Mouse (Mus musculus): ENCODE data around the gene Hoxd9. TPM values are rescaled to one million over a fixed set of nuclear protein-coding genes. Genes with fewer than 3 reads are reported as not detected.

Gene Hoxd9
- total RNA-seq, 2 experiments from 2014 or later = 3.5 to 4.3 TPM

GRCm38 (mm10) chr2:74667842-74668357 is 29.6 kb upstream of the Hoxd9 start, which contains the start of gene Hoxd13:
Hoxd13 (plus strand) TSS chr2:74668310.
- DNase-seq (ENCODE audit: low spot score in 2 of 2) = no peak

DNA sequence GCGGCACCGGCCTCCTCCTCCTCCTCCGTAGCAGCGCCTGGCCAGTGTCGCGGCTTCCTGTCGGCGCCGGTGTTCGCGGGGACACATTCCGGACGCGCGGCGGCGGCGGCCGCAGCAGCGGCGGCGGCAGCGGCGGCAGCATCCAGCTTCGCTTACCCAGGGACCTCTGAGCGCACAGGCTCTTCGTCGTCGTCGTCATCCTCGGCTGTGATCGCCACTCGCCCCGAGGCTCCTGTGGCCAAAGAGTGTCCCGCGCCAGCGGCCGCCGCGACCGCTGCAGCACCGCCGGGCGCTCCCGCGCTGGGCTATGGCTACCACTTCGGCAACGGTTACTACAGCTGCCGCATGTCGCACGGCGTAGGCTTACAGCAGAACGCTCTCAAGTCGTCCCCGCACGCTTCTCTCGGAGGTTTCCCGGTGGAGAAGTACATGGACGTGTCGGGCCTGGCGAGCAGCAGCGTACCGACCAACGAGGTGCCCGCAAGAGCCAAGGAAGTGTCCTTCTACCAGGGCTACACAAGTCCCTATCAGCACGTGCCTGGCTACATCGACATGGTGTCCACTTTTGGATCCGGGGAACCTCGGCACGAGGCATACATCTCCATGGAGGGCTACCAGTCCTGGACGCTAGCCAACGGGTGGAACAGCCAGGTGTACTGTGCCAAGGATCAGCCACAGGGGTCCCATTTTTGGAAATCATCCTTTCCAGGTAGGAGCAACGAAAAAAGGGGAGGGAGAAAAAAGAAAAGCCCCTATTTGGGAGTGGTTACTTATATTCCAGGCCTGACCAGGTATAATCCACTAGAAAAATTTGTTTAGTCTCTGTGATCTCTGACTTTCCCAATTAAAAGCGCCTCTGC is 28.9 kb upstream of the Hoxd9 start:
- DNase-seq (ENCODE audit: low spot score in 2 of 2) = no peak

GRCm38 (mm10) chr2:74669230-74669578 is 28.3 kb upstream of the Hoxd9 start:
- no peak for DNase-seq (ENCODE audit: low spot score in 2 of 2)

- no peak for DNase-seq (ENCODE audit: low spot score in 2 of 2)
Measured at GRCm38 (mm10) chr2:74669650-74670235, 27.8 kb upstream of the Hoxd9 start.

- DNase-seq (ENCODE audit: low spot score in 2 of 2) = no peak
Measured at GRCm38 (mm10) chr2:74670632-74671188, 26.8 kb upstream of the Hoxd9 start.

GRCm38 (mm10) chr2:74671847-74672246 is 25.7 kb upstream of the Hoxd9 start:
- DNase-seq (ENCODE audit: low spot score in 2 of 2) = no peak

DNA sequence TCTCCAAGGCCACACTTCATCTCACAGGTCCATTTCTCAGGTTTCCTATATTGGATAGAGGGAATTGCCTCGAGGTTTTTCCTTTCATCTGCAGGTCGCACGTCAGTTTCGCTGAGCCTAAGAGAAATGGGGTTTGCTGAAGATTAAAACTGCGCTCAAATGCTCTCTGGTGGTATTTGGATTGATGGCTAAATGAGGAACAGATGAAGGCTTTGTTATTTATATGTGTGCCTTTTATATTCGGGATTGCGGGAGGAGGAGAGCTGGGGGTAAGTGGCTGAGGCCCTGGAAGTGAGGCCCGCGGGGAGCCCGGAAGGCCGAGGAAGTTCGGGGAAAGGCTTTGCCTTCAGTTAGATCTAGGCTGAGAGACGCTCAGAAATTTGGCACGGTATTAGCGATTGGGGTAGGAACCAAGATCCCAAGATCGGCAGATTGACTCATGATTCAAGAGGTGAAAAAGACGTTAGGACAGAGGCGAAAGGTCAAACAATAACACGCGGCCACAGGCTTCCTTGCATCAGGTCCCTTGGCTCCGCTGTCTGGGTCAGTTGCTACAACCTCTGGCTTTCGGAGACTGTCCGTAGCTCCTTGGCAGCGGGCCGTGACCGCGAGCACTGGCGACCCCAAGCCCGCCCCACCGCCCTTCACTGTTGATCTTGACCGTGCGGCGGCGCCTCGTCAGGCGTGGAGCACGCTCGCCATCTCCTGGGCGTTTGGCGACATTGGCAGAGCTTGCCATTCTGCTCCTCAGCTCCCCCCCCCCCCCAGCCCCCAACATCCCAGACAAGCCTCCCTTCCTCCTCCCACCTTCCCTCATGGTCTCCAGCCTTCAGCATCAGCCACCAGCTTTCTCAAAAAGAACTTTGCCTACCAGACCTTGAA is 24.8 kb upstream of the Hoxd9 start:
- no peak for DNase-seq (ENCODE audit: low spot score in 2 of 2)

DNA sequence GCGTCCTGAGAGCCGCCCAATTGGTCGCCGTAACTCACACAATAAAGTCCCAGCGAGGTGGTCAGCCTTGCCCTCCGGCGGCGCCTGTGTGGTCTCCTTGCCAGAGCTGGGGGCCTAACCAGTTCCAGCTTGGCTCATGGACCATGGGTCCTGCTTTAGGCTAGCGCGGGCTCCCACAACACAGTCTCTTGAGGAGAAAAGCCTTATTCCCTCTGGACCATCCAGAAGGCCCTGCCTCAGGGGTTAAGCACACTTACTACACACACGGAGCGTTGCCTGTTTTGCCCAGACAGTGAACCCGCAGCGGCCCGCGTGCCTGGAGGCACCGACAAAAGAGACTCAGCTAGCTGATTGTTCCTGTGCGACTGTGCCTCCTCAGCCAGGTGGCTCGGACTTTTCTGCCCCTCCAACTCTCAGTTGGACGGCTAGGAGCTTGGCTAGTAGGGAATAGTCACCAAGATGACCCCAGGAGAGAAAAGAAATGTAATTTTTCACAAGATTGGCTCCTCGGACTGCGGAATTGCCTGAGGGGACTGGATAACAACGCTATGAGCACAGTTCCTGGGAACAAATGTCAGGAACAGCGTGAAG is 23.6 kb upstream of the Hoxd9 start:
- DNase-seq (ENCODE audit: low spot score in 2 of 2) = no peak

DNA sequence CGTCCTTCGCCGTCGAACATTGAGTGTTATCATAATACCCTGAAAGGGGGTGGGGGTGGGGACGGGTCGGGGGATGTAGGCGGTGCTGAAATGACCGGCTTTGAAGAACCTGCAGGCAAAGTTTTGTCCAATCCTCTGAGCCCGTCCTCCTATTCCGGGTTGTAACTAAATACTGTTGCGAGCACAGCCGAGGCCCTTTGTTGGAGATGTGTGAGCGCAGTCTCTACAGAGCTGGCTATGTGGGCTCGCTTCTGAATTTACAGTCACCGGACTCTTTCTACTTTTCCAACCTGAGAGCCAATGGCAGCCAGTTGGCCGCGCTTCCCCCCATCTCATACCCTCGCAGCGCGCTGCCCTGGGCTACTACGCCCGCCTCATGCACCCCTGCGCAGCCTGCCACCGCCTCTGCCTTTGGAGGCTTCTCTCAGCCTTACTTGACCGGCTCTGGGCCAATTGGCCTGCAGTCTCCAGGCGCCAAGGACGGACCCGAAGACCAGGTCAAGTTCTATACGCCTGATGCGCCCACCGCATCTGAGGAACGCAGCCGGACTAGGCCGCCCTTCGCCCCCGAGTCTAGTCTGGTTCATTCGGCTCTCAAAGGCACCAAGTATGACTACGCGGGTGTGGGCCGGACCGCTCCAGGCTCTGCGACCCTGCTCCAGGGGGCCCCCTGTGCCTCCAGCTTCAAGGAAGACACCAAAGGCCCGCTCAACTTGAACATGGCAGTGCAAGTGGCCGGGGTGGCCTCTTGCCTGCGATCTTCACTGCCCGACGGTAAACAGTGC is 22.5 kb upstream of the Hoxd9 start, which contains the start of gene Hoxd12:
Gene Hoxd12, plus strand, starts transcription at position 133 of the 785 bp plus-strand sequence.
- DNase-seq (ENCODE audit: low spot score in 2 of 2) = no peak

- DNase-seq (ENCODE audit: low spot score in 2 of 2) = no peak
Measured at GRCm38 (mm10) chr2:74675666-74676282, 21.8 kb upstream of the Hoxd9 start.

DNA sequence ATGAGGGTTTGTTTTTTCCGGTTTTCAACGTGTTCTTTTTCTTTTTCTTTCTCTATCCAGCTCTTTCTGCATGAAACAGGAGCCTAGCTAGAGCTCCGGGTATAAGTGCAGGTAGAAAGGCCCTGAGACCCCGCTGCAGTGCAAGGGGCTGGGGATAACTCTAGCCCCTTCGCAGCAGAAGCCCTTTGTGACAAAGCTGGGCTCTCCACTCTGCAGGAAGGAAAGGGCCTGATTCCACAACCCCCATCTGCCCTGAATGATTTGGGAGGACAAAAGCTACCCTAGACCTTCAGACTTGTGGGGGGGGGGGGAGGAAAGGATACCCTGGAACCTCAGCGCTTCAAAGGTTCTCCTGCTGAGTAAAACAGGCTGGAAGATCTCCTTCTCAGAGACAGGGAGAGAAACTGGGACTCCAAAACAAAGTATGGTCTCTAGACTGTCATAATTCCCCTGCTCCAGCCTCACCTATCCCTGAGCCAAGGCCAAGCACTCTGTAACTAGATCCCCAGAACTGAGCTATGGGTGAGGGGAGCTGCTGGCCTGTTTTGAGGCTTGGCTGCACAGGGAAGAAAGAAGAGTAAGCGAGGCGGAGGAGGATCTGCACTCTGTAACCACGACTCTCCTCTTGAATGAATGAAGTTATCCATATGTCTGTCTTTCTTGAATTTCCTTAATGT is 21.0 kb upstream of the Hoxd9 start:
- DNase-seq (ENCODE audit: low spot score in 2 of 2) = no peak

- DNase-seq (ENCODE audit: low spot score in 2 of 2) = no peak
Measured at GRCm38 (mm10) chr2:74677106-74677505, 20.4 kb upstream of the Hoxd9 start.

GRCm38 (mm10) chr2:74678891-74679595 is 18.5 kb upstream of the Hoxd9 start, which contains the start of gene Hoxd11:
Hoxd11 (plus strand) TSS chr2:74679557.
- DNase-seq (ENCODE audit: low spot score in 2 of 2) = no peak

DNA sequence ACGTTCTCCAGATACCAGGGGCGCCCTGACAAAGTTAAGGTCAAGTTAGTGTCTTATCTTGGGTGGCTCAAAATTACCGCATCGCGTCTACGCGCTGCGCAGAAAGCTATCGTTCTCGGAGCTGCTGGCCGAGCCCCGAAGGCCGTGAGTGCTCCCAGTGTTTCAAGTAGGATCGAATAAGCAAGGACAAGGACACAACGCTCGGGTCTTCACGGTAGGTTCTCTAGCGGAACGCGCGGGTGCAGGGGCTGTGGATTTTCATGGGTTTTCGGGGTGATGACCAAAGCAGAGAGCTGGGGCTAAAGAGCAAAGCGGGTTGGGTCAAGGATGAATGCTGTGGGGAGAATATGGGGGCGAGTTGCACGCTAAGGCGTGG is 17.9 kb upstream of the Hoxd9 start:
- DNase-seq (ENCODE audit: low spot score in 2 of 2) = no peak

DNA sequence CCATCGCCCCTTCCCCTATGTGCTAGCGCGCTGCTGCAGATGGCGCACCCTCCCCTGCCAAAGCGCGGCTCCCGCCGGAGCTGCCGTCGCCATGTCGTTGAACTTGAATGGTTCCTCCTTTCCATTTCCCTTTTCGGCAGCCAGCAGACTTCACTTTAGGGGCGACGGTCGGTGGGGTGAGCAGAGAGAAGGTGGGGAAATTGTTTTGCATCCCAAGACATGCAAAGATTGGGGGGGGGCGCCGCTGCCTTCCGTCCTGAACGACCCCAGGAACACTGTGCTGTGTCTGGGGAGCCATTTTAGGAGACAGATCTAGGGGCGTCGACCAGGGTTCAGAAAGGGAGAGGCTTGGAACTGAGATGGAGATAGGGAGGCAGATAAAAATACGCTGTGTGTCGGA is 17.5 kb upstream of the Hoxd9 start:
- DNase-seq (ENCODE audit: low spot score in 2 of 2) = no peak

- no peak for DNase-seq (ENCODE audit: low spot score in 2 of 2)
Measured at GRCm38 (mm10) chr2:74680561-74681398, 16.7 kb upstream of the Hoxd9 start.

All from adrenal gland, adult 18-20 months (tissue).